Mouse (Mus musculus) c-Kit-positive CD71-negative TER-119-negative erythroid progenitor cells, embryonic 14.5 days (primary cell): Measurements from ENCODE around the gene Gm29289.
"Not testable (repeated sequence)": the region's sequence is repeated elsewhere in the genome, so short reads cannot be mapped to it uniquely, and the experiment has no call there.

Source experiments
- DNase-seq: peaks from one replicate; pipeline ENCODE4 v3.0.0-alpha.2; 2013; ENCODE audit warnings: low read depth

Gene Gm29289

GRCm38 (mm10) chrY:2932282-2932681 is at the start of gene Gm29289:
Gene Gm29289 (plus strand): TSS chrY:2932582.
- not testable (repeated sequence) for DNase-seq

GRCm38 (mm10) chrY:2900689-2901088 is 31.7 kb upstream of the Gm29289 start, which contains the start of gene Gm10352:
Gene Gm10352 (plus strand): TSS chrY:2900989.
- not testable (repeated sequence) for DNase-seq
